Mouse (Mus musculus): Measurements from ENCODE around the gene Olfr1453. TPM values are rescaled to one million over a fixed set of nuclear protein-coding genes. Genes with fewer than 3 reads are reported as not detected.
"Not testable (repeated sequence)": the region's sequence is repeated elsewhere in the genome, so short reads cannot be mapped to it uniquely, and the experiment has no call there.

Olfr1453 gene
- not detected for total RNA-seq (2021)

DNA sequence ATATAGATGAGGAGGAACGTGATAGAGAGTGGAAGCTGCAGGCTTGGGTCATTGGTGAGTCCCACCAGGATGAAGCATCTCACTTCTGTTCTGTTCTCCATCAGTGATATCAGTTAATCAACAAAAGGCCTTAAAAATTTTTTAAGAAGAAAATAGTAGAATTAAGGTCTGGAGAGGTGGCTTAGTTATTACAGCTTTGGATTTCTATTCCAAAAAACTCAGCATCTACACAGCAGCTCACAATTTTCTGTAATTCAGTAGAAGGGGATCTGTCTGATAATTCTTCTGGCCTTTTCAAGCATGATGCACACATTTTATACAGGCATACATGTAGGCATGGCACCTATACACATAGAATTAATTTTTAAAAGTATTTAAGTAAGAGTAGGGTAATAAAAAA is at the start of gene Olfr1453:
Gene Olfr1453, minus strand, starts transcription at position 101 of the 400 bp plus-strand sequence.
- intact Hi-C loops (cut with DNase I): no loop called here
- DNase-seq (ENCODE audit: low spot score in 2 of 2): no peak

DNA sequence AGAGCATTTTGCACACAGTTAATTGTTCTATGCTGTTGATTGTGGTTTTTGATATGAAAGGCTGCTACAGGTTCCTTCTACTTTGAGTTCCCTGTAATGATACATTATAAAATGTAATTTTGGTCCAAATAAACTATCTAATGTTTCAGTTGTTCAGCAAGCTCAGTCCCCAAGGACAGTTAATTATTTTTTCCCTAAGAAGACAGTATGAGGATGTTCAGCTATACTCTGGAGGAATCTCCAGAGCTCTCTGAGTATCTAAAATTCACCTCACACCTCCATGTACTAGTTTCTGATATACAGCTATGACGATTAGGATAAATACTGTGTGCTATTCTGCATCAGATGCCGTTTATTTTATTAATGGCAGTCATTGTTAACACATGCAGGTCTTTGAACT is 32.2 kb upstream of the Olfr1453 start, which contains the start of gene Olfr1454:
Gene Olfr1454, plus strand, starts transcription at position 301 of the 400 bp plus-strand sequence.
- intact Hi-C loops (cut with DNase I): no loop called here
- DNase-seq (ENCODE audit: low spot score in 2 of 2): no peak

DNA sequence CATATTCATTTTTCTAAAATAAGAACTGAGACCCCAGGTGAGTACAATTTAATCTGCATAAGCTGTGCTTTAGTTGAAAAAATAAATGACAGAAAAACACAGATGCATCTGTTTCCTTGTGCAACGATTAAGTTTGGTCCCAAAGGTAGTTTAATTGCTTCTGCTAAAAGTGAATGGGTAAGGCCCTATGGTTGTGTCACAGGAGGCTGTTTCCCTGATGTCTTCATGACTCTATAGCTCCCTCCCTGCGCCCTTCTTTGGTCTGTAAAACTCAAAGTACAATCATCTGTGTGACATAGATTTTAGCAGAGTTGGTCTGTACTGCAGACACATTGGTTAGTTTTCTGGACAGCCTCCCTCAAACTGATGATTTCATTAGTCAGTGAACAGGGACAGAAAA is 33.4 kb downstream of the Olfr1453 start, which contains the start of gene Olfr1451:
Gene Olfr1451, plus strand, starts transcription at position 301 of the 400 bp plus-strand sequence.
- DNase-seq (ENCODE audit: low spot score in 2 of 2): no peak
- intact Hi-C loops (cut with DNase I): no loop called here

DNA sequence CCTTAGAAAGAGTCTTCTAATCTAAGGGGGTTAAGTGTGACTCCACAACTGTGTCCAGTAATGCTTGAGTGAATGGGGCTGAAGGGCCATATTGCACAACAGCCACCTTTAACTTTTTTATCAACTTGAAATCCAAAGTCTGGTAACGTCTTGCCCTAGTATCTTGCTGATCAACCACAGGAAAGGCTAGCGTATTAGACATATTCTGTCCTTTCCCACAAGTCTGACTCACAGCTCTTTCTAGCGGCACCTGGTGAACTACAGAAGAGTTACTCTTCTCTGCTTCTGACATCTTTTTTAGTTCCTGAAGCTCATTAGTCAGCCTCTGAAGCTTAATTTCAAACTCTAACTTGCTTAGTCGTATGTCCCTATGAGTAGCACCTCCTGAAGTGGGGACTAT is 35.8 kb downstream of the Olfr1453 start:
- intact Hi-C loops (cut with DNase I); DNase-seq (ENCODE audit: low spot score in 2 of 2): not testable (repeated sequence)

Other genes starting within 250 kb of the Olfr1453 start
- 10 to 100 TPM; 94.5 to 98.0 TPM for gene Zfp91, start 232.2 kb downstream of the Olfr1453 start, total RNA-seq (2021)
- gene Lpxn, start 232.1 kb downstream of the Olfr1453 start, total RNA-seq (2021): 1 to 10 TPM; 1.4 to 2.0 TPM
- gene Gm5244, start 181.6 kb downstream of the Olfr1453 start, total RNA-seq (2021): not detected
- not detected for gene Olfr1444, start 171.0 kb downstream of the Olfr1453 start, total RNA-seq (2021)
- gene Olfr1445, start 144.5 kb downstream of the Olfr1453 start, total RNA-seq (2021): not detected
- gene Olfr1446, start 134.8 kb downstream of the Olfr1453 start, total RNA-seq (2021): not detected
- gene Olfr1447, start 124.6 kb downstream of the Olfr1453 start, total RNA-seq (2021): not detected
- not detected for gene Olfr1448, start 103.9 kb downstream of the Olfr1453 start, total RNA-seq (2021)
- not detected for gene Olfr1449, start 97.5 kb downstream of the Olfr1453 start, total RNA-seq (2021)
- gene Olfr1450, start 78.1 kb downstream of the Olfr1453 start, total RNA-seq (2021): not detected
- not detected for gene Olfr1451, start 33.3 kb downstream of the Olfr1453 start, total RNA-seq (2021)
- gene Olfr1454, start 32.3 kb upstream of the Olfr1453 start, total RNA-seq (2021): not detected
- not detected for gene Olfr1457, start 69.6 kb upstream of the Olfr1453 start, total RNA-seq (2021)
- gene Olfr1458, start 78.4 kb upstream of the Olfr1453 start, total RNA-seq (2021): not detected
- gene Olfr1459, start 121.2 kb upstream of the Olfr1453 start, total RNA-seq (2021): under 1 TPM; 0.05 to 0.21 TPM
- gene Olfr1461, start 134.7 kb upstream of the Olfr1453 start, total RNA-seq (2021): not detected
- gene Olfr1462, start 157.4 kb upstream of the Olfr1453 start, total RNA-seq (2021): not detected
- gene Olfr1463, start 203.0 kb upstream of the Olfr1453 start, total RNA-seq (2021): not detected